Mouse (Mus musculus) kidney, adult 2 months (tissue): ENCODE measurements around the gene Man2c1. TPM values are rescaled to one million over a fixed set of nuclear protein-coding genes. Genes with fewer than 3 reads are reported as not detected.

ENCODE experiments used
- DNase-seq: peaks from one replicate; pipeline ENCODE4 v3.0.0; 2021
- H3K27ac ChIP-seq: fragments of 200-500 bp; 2 replicates; pipeline ENCODE4 v1.5.1; 2012; ENCODE audit warnings: low read depth, low read length, control low read depth, inconsistent platforms; ENCODE audit not compliant: insufficient read depth
- H3K27me3 ChIP-seq: fragments of 200-500 bp; replicated peaks from 2 replicates; pipeline ENCODE4 v1.6.1; 2012; ENCODE audit warnings: mild to moderate bottlenecking, moderate library complexity, low read length, inconsistent platforms; ENCODE audit not compliant: control insufficient read depth, insufficient read depth
- H3K36me3 ChIP-seq: fragments of 200-500 bp; 2 replicates; pipeline ENCODE4 v1.6.1; 2012; ENCODE audit warnings: mild to moderate bottlenecking, moderate library complexity, low read length, inconsistent platforms; ENCODE audit not compliant: control insufficient read depth, insufficient read depth
- H3K4me1 ChIP-seq: fragments of 200-500 bp; 2 replicates; pipeline ENCODE4 v1.6.1; 2011; ENCODE audit warnings: low read length; ENCODE audit not compliant: control insufficient read depth, insufficient read depth
- H3K4me3 ChIP-seq: fragments of 200-500 bp; 2 replicates; pipeline ENCODE4 v1.5.1; 2011; ENCODE audit warnings: mild to moderate bottlenecking, low read depth, low read length, control low read depth; ENCODE audit not compliant: insufficient read depth
- CTCF ChIP-seq: fragments of 200-500 bp; conservative IDR thresholded peaks from 2 replicates; pipeline ENCODE4 v1.5.1; 2011; ENCODE audit warnings: low read depth, mild to moderate bottlenecking, control low read depth, low read length, moderate library complexity, mixed read lengths; ENCODE audit not compliant: insufficient read depth, insufficient read length
- POLR2A ChIP-seq: fragments of 200-500 bp; IDR thresholded peaks from one replicate; pipeline ENCODE4 v1.6.1; 2011; ENCODE audit warnings: low read depth, low read length, control low read depth
- WGBS: fragments of 180-500 bp; shearing (Covaris S2); methylation state at CpG from one replicate; pipeline ENCODE4 v1.1.7; 2018; 5-methylcytosine and 5-hydroxymethylcytosine counted together
- polyA plus RNA-seq: library from polyadenylated mRNA; depleted of rRNA; stranded (reverse); fragments of >200 nt; gene quantifications from 2 replicates; pipeline ENCODE4 v1.2.3, GENCODE M21; 2012; rRNA removed

The Man2c1 gene
- polyA plus RNA-seq, 1 experiment = 177 TPM

GRCm38 (mm10) chr9:57168411-57168810, 37.9 kb downstream of the Man2c1 start:
- Histone ChIP-seq H3K4me1 (no peaks in the 10 kb centered on the region), H3K36me3 (no peaks in the 10 kb centered on the region), H3K27me3 (no peaks in the 10 kb centered on the region), H3K27ac (no peak overlapping the region), H3K4me3 (no peak overlapping the region)
- no peak for TF ChIP-seq POLR2A
- TF ChIP-seq CTCF = no peak
- DNase-seq = no peak
- WGBS = 68% methylated on average over 5 of the region's 5 CpGs

Other genes with a start within 250 kb of the Man2c1 start
- 11.8 and 12.0 TPM in 2 replicates for gene Snx33, start 202.3 kb upstream of the Man2c1 start, polyA plus RNA-seq
- 151 and 189 TPM in 2 replicates for gene Imp3, start 193.2 kb upstream of the Man2c1 start, polyA plus RNA-seq
- 6.5 and 7.7 TPM in 2 replicates for gene Snupn, start 179.8 kb upstream of the Man2c1 start, polyA plus RNA-seq
- gene Ptpn9, start 135.8 kb upstream of the Man2c1 start, polyA plus RNA-seq = 20.7 and 26.6 TPM in 2 replicates
- gene Sin3a, start 58.6 kb upstream of the Man2c1 start, polyA plus RNA-seq = 58.6 and 70.1 TPM in 2 replicates
- gene Neil1, start 17.6 kb downstream of the Man2c1 start, polyA plus RNA-seq = 11.3 and 13.3 TPM in 2 replicates
- 133 and 159 TPM in 2 replicates for gene Commd4, start 27.6 kb downstream of the Man2c1 start, polyA plus RNA-seq
- gene Trcg1, start 105.9 kb downstream of the Man2c1 start, polyA plus RNA-seq = not detected in 2 replicates
- 9.5 TPM in 2 replicates for gene 1700017B05Rik, start 131.9 kb downstream of the Man2c1 start, polyA plus RNA-seq